Mouse (Mus musculus): ENCODE results near the gene Pik3c2g. TPM values are rescaled to one million over a fixed set of nuclear protein-coding genes. Genes with fewer than 3 reads are reported as not detected.

Pik3c2g gene
- polyA plus RNA-seq (2017; shearing (Covaris generic)) = not detected

GRCm38 (mm10) chr6:139586892-139587291 is at the start of gene Pik3c2g:
Gene Pik3c2g (plus strand): TSS chr6:139587221.

Other genes with a start within 250 kb of the Pik3c2g start
- gene Rergl, start 85.2 kb upstream of the Pik3c2g start, polyA plus RNA-seq (2017; shearing (Covaris generic)) = not detected